Mouse (Mus musculus) myocyte (in vitro differentiated cells): ENCODE measurements around the gene Wdr66.

Source experiments
- CEBPB ChIP-seq: IDR thresholded peaks from 2 replicates; pipeline ENCODE4 v1.6.1; 2011; ENCODE audit warnings: mild to moderate bottlenecking, moderate library complexity; ENCODE audit not compliant: poor library complexity, insufficient read depth, severe bottlenecking
- POLR2A ChIP-seq: IDR thresholded peaks from one replicate; pipeline ENCODE4 v1.6.1; 2011; ENCODE audit warnings: low read depth, mild to moderate bottlenecking, control low read depth, moderate library complexity; ENCODE audit not compliant: insufficient read length
- USF1 ChIP-seq: IDR thresholded peaks from one replicate; pipeline ENCODE4 v1.6.1; 2011; ENCODE audit warnings: low read depth, mild to moderate bottlenecking, control low read depth, moderate library complexity

DNA sequence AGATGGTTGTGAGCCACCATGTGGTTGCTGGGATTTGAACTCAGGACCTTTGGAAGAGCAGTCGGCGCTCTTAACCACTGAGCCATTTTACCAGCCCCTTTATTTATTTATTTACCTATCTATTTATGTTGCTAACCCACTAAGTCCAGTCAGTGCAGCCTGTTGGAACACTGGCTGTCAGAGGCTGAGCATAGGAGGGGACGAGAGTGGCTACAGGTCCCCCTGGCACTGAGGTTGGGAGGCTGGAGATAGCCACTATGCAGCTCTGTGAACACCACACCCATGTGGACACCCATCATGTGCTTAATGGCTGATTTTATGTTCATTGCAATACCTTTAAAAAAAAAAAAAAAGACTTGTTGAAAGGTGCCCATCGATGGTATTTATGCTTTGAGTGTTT is 27.3 kb downstream of the Wdr66 start:
- no peak for TF ChIP-seq CEBPB
- TF ChIP-seq USF1 = no peak
- TF ChIP-seq POLR2A = no peak
